Mouse (Mus musculus): ENCODE results near the gene Il23a. TPM values are rescaled to one million over a fixed set of nuclear protein-coding genes. Genes with fewer than 3 reads are reported as not detected.

Il23a gene
- polyA plus RNA-seq (2015; fragmentation: Nextera tagmentation; extraction: Ambion mirVana), result 0.15 and 0.17 TPM in 2 replicates

- Histone ChIP-seq H3K4me1 (peaks cover 17% of the 10 kb centered on the region), H3K27ac (0 out of 2 replicates have a peak within 1 kb of the TSS, but pooled peaks have one; percentile 9), H3K9me3 (no peaks in the 10 kb centered on the region), H3K27me3 (no peaks in the 10 kb centered on the region), H3K36me3 (no peaks in the 10 kb centered on the region), H3K9ac (no peak within 1 kb of the TSS), H3K4me3 (no peak within 1 kb of the TSS), H3K4me2 (no peak within 1 kb of the TSS)
- no peak for ATAC-seq (ENCODE audit: borderline replicate concordance, extremely low read depth, low FRiP score, low TSS enrichment)
- WGBS, result 81% methylated on average over 11 of the region's 11 CpGs
These were observed at the start of gene Il23a for GRCm38 (mm10) chr10:128298702-128299171. Gene Il23a (minus strand): TSS chr10:128298752.

- Histone ChIP-seq H3K9ac (no peak overlapping the region), H3K27me3 (no peaks in the 10 kb centered on the region), H3K4me2 (no peak overlapping the region), H3K36me3 (peaks cover 26% of the 10 kb centered on the region), H3K4me1 (peaks cover 21% of the 10 kb centered on the region), H3K9me3 (no peaks in the 10 kb centered on the region), H3K4me3 (no peak overlapping the region), H3K27ac (no peak overlapping the region)
- WGBS, result 84% methylated on average over 8 of the region's 8 CpGs
- no peak for ATAC-seq (ENCODE audit: borderline replicate concordance, extremely low read depth, low FRiP score, low TSS enrichment)
These were observed 49.0 kb upstream of the Il23a start for GRCm38 (mm10) chr10:128347541-128347940.

- Histone ChIP-seq H3K4me3 (peak overlapping the region; percentile 9; the same call in 1 of the 2 replicates), H3K36me3 (0 out of 2 replicates have a peak, but pooled peaks cover 2% of the 10 kb centered on the region), H3K27me3 (no peaks in the 10 kb centered on the region), H3K4me2 (peak overlapping the region; percentile 30), H3K9ac (no peak overlapping the region), H3K4me1 (peaks cover 21% of the 10 kb centered on the region), H3K27ac (peak overlapping the region; percentile 83), H3K9me3 (no peaks in the 10 kb centered on the region)
- peak; percentile 89 for ATAC-seq (ENCODE audit: borderline replicate concordance, extremely low read depth, low FRiP score, low TSS enrichment)
- 9% methylated on average over 7 of the region's 7 CpGs for WGBS
These were observed 46.2 kb upstream of the Il23a start for GRCm38 (mm10) chr10:128344568-128345275.

GRCm38 (mm10) chr10:128343436-128343835, 44.9 kb upstream of the Il23a start:
- ATAC-seq (ENCODE audit: borderline replicate concordance, extremely low read depth, low FRiP score, low TSS enrichment), result no peak
- no peak overlapping the region for H3K4me2 ChIP-seq
- no peaks in the 10 kb centered on the region for H3K9me3 ChIP-seq
- no peaks in the 10 kb centered on the region for H3K27me3 ChIP-seq
- WGBS, result 79% methylated on average over 1 of the region's 1 CpGs
- no peak overlapping the region for H3K4me3 ChIP-seq
- peaks cover 30% of the 10 kb centered on the region for H3K4me1 ChIP-seq
- H3K36me3 ChIP-seq, result no peaks in the 10 kb centered on the region
- H3K27ac ChIP-seq, result no peak overlapping the region
- no peak overlapping the region for H3K9ac ChIP-seq

- no peak overlapping the region for H3K9ac ChIP-seq
These were observed 41.7 kb upstream of the Il23a start for GRCm38 (mm10) chr10:128340257-128340656.

GRCm38 (mm10) chr10:128338948-128339347, 40.4 kb upstream of the Il23a start:
- peaks cover 15% of the 10 kb centered on the region for H3K4me1 ChIP-seq
- H3K4me3 ChIP-seq, result peak overlapping the region; percentile 79
- H3K9me3 ChIP-seq, result no peaks in the 10 kb centered on the region
- peak overlapping the region; percentile 76; the same call in 1 of the 2 replicates for H3K9ac ChIP-seq
- H3K27ac ChIP-seq, result no peak overlapping the region
- no peak for ATAC-seq (ENCODE audit: borderline replicate concordance, extremely low read depth, low FRiP score, low TSS enrichment)
- no peaks in the 10 kb centered on the region for H3K36me3 ChIP-seq
- peak overlapping the region; percentile 64 for H3K4me2 ChIP-seq
- 58% methylated on average over 2 of the region's 2 CpGs for WGBS
- H3K27me3 ChIP-seq, result no peaks in the 10 kb centered on the region

More at GRCm38 (mm10) chr10:128340257-128340656, 41.7 kb upstream of the Il23a start:
- Histone ChIP-seq H3K4me1 (peaks cover 26% of the 10 kb centered on the region), H3K9me3 (no peaks in the 10 kb centered on the region), H3K4me3 (no peak overlapping the region), H3K27me3 (no peaks in the 10 kb centered on the region), H3K36me3 (no peaks in the 10 kb centered on the region), H3K4me2 (no peak overlapping the region), H3K27ac (no peak overlapping the region)
- ATAC-seq (ENCODE audit: borderline replicate concordance, extremely low read depth, low FRiP score, low TSS enrichment), result no peak
- WGBS, result 81% methylated on average over 2 of the region's 2 CpGs

- H3K4me1 ChIP-seq, result peaks cover 15% of the 10 kb centered on the region
These were observed 39.9 kb upstream of the Il23a start for GRCm38 (mm10) chr10:128338415-128338814.

GRCm38 (mm10) chr10:128337306-128338181, 39.0 kb upstream of the Il23a start, which contains the start of gene Cs:
Gene Cs (plus strand): TSS chr10:128337734.
- Histone ChIP-seq H3K4me3 (peak within 1 kb of the TSS; percentile 79), H3K36me3 (no peaks in the 10 kb centered on the region), H3K27ac (peak within 1 kb of the TSS; percentile 88), H3K27me3 (no peaks in the 10 kb centered on the region), H3K4me1 (peaks cover 15% of the 10 kb centered on the region), H3K9ac (peak within 1 kb of the TSS; percentile 76), H3K9me3 (no peaks in the 10 kb centered on the region), H3K4me2 (peak within 1 kb of the TSS; percentile 70)
- ATAC-seq (ENCODE audit: borderline replicate concordance, extremely low read depth, low FRiP score, low TSS enrichment), result peak; percentile 98
- WGBS, result under 1% methylated on average over 52 of the region's 61 CpGs

More at GRCm38 (mm10) chr10:128338415-128338814, 39.9 kb upstream of the Il23a start:
- Histone ChIP-seq H3K4me2 (peak overlapping the region; percentile 64), H3K4me3 (peak overlapping the region; percentile 79), H3K27me3 (no peaks in the 10 kb centered on the region), H3K9ac (peak overlapping the region; percentile 76), H3K9me3 (no peaks in the 10 kb centered on the region), H3K27ac (peak overlapping the region; percentile 88), H3K36me3 (no peaks in the 10 kb centered on the region)
- 18% methylated on average over 5 of the region's 5 CpGs for WGBS
- ATAC-seq (ENCODE audit: borderline replicate concordance, extremely low read depth, low FRiP score, low TSS enrichment), result 0 out of 2 replicates have a peak, but pooled peaks have one; percentile 0

GRCm38 (mm10) chr10:128336597-128336996, 38.0 kb upstream of the Il23a start:
- H3K4me3 ChIP-seq, result peak overlapping the region; percentile 79
- ATAC-seq (ENCODE audit: borderline replicate concordance, extremely low read depth, low FRiP score, low TSS enrichment), result no peak
- no peaks in the 10 kb centered on the region for H3K27me3 ChIP-seq
- no peaks in the 10 kb centered on the region for H3K36me3 ChIP-seq
- no peak overlapping the region for H3K27ac ChIP-seq
- WGBS, result 77% methylated on average over 3 of the region's 3 CpGs
- H3K9ac ChIP-seq, result no peak overlapping the region
- peak overlapping the region; percentile 70 for H3K4me2 ChIP-seq
- H3K9me3 ChIP-seq, result no peaks in the 10 kb centered on the region
- H3K4me1 ChIP-seq, result peaks cover 15% of the 10 kb centered on the region

GRCm38 (mm10) chr10:128336195-128336594, 37.6 kb upstream of the Il23a start:
- H3K27me3 ChIP-seq, result no peaks in the 10 kb centered on the region
- peaks cover 15% of the 10 kb centered on the region for H3K4me1 ChIP-seq
- 85% methylated on average over 3 of the region's 3 CpGs for WGBS
- no peak overlapping the region for H3K9ac ChIP-seq
- H3K27ac ChIP-seq, result no peak overlapping the region
- no peaks in the 10 kb centered on the region for H3K9me3 ChIP-seq
- no peak for ATAC-seq (ENCODE audit: borderline replicate concordance, extremely low read depth, low FRiP score, low TSS enrichment)
- H3K4me3 ChIP-seq, result no peak overlapping the region
- H3K36me3 ChIP-seq, result no peaks in the 10 kb centered on the region
- no peak overlapping the region for H3K4me2 ChIP-seq

GRCm38 (mm10) chr10:128335582-128335981, 37.0 kb upstream of the Il23a start:
- Histone ChIP-seq H3K27ac (no peak overlapping the region), H3K4me1 (peaks cover 15% of the 10 kb centered on the region), H3K9ac (no peak overlapping the region), H3K27me3 (no peaks in the 10 kb centered on the region), H3K9me3 (no peaks in the 10 kb centered on the region), H3K4me2 (no peak overlapping the region), H3K36me3 (no peaks in the 10 kb centered on the region), H3K4me3 (no peak overlapping the region)
- ATAC-seq (ENCODE audit: borderline replicate concordance, extremely low read depth, low FRiP score, low TSS enrichment), result no peak
- WGBS, result 3% methylated on average over 4 of the region's 4 CpGs

All from lung, embryonic 15.5 days (tissue).